In genomic region chr14:77617250-77617649, GRCm38 (mm10) we compare ENCODE assay signal across 11 mouse cellular contexts.
DNase-seq lines count a peak whose midpoint lies in the region; ATAC-seq and TF ChIP-seq lines count a peak whose summit lies in the region.
"Had no signal": no experiment of that assay in that cellular context is flagged by ENCODE, and none has a peak within 500 bp of the region (broad histone marks: within the 10 kb centered on the region; RNA-seq: fewer than 3 reads in every experiment).

No protein-coding gene starts in this region.

- no peak for ATAC-seq in kidney, embryonic 14.5 days (ENCODE audit: low FRiP score, low TSS enrichment)
- peak; percentile 66 for ATAC-seq in midbrain, embryonic 13.5 days

- no peaks in the 10 kb centered on the region for H3K9me3 ChIP-seq in kidney, embryonic 14.5 days (ENCODE audit: control insufficient read depth, low read length)
- H3K9me3 ChIP-seq in midbrain, embryonic 13.5 days, result no peaks in the 10 kb centered on the region
- H3K9me3 ChIP-seq: neural tube, embryonic 12.5 days had no signal

- no peak overlapping the region for H3K4me2 ChIP-seq in kidney, embryonic 14.5 days (replicated peaks; ENCODE audit: low read depth, low read length)
- H3K4me2 ChIP-seq in midbrain, embryonic 13.5 days (replicated peaks), result no peak overlapping the region
- H3K4me2 ChIP-seq: neural tube, embryonic 12.5 days had no signal

- no peak for TF ChIP-seq CTCF in kidney, adult 2 months (conservative IDR thresholded peaks at IDR 0.05; ENCODE audit: insufficient read depth, insufficient read length, low read depth, low read length)

- intact Hi-C loops in heart, postnatal 36 days (cut with DNase I), result loop anchor here (10.0 kb wide), 1 partner anchor 308 kb away; no protein-coding TSS in a partner anchor

- WGBS in kidney, embryonic 14.5 days, result 50% methylated on average over 6 of the region's 6 CpGs
- WGBS in kidney, adult 2 months, result 30% methylated on average over 6 of the region's 6 CpGs
- 45% methylated on average over 6 of the region's 6 CpGs for WGBS in midbrain, embryonic 13.5 days

- H3K27ac ChIP-seq in kidney, embryonic 14.5 days (ENCODE audit: low read depth, low read length), result no peak overlapping the region
- H3K27ac ChIP-seq in kidney, adult 2 months (ENCODE audit: insufficient read depth, low read depth, low read length), result no peak overlapping the region
- H3K27ac ChIP-seq in midbrain, embryonic 13.5 days, result peak overlapping the region; percentile 70
- H3K27ac ChIP-seq: neural tube, embryonic 12.5 days had no signal

- no peaks in the 10 kb centered on the region for H3K4me1 ChIP-seq in kidney, embryonic 14.5 days (ENCODE audit: control insufficient read depth, insufficient read depth, low read length)
- peaks cover 13% of the 10 kb centered on the region for H3K4me1 ChIP-seq in kidney, adult 2 months (ENCODE audit: control insufficient read depth, insufficient read depth, low read length)
- peaks cover 17% of the 10 kb centered on the region for H3K4me1 ChIP-seq in midbrain, embryonic 13.5 days (replicated peaks)

- no peaks in the 10 kb centered on the region for H3K36me3 ChIP-seq in kidney, embryonic 14.5 days (ENCODE audit: control insufficient read depth, insufficient read depth, low read length)
- H3K36me3 ChIP-seq in kidney, adult 2 months (ENCODE audit: control insufficient read depth, insufficient read depth, low read length), result no peaks in the 10 kb centered on the region
- H3K36me3 ChIP-seq in midbrain, embryonic 13.5 days, result no peaks in the 10 kb centered on the region
- H3K36me3 ChIP-seq: neural tube, embryonic 12.5 days had no signal

- no peak overlapping the region for H3K4me3 ChIP-seq in kidney, embryonic 14.5 days (ENCODE audit: low read length)
- no peak overlapping the region for H3K4me3 ChIP-seq in kidney, adult 2 months (ENCODE audit: insufficient read depth, low read depth, low read length)
- H3K4me3 ChIP-seq in midbrain, embryonic 13.5 days (replicated peaks), result no peak overlapping the region
- H3K4me3 ChIP-seq: neural tube, embryonic 12.5 days had no signal

- TF ChIP-seq POLR2A in kidney, adult 2 months (IDR thresholded peaks at IDR 0.05; ENCODE audit: low read depth, low read length), result no peak

- DNase-seq in kidney, adult 11 months, result peak; percentile 81
- DNase-seq in adrenal gland, postnatal 36 days, result peak; percentile 55 to 62
- DNase-seq in kidney, adult 2 months, result peak; percentile 92
- no peak for DNase-seq in left cerebral cortex, adult 8-10 months (ENCODE audit: low spot score in 2 of 2)
- DNase-seq in heart, postnatal 36 days, result no peak
- DNase-seq in heart, adult 9 months (ENCODE audit: low spot score in 2 of 2), result no peak
- DNase-seq: lung, postnatal 14 days; thymus, postnatal 14 days had no signal

- no peaks in the 10 kb centered on the region for H3K27me3 ChIP-seq in kidney, embryonic 14.5 days (ENCODE audit: control insufficient read depth, insufficient read depth, low read length)
- H3K27me3 ChIP-seq in kidney, adult 2 months (replicated peaks; ENCODE audit: control insufficient read depth, insufficient read depth, low read length), result no peaks in the 10 kb centered on the region
- H3K27me3 ChIP-seq in midbrain, embryonic 13.5 days, result no peaks in the 10 kb centered on the region
- H3K27me3 ChIP-seq: neural tube, embryonic 12.5 days had no signal

- no peak overlapping the region for H3K9ac ChIP-seq in kidney, embryonic 14.5 days (ENCODE audit: low read depth, low read length)
- no peak overlapping the region for H3K9ac ChIP-seq in midbrain, embryonic 13.5 days (replicated peaks)
- H3K9ac ChIP-seq: neural tube, embryonic 12.5 days had no signal

Comparison
In these comparisons a context has a peak if more than half of its experiments do, and no peak if none do; other contexts are left out.
1. DNase-seq: peak in kidney, adult 11 months (single experiment), adrenal gland, postnatal 36 days (2 of 2) and kidney, adult 2 months (single experiment); none in left cerebral cortex, adult 8-10 months (0 of 2), heart, postnatal 36 days (0 of 2) and heart, adult 9 months (0 of 2).